Mouse (Mus musculus) adrenal gland, postnatal 0 days (tissue): ENCODE results near the gene Olfr1474. TPM values are rescaled to one million over a fixed set of nuclear protein-coding genes. Genes with fewer than 3 reads are reported as not detected.

ENCODE experiments used
- polyA plus RNA-seq: library from polyadenylated mRNA; unstranded; fragments of >200 nt; fragmentation: Nextera tagmentation; extraction: Ambion mirVana; gene quantifications from 2 replicates; pipeline ENCODE4 v1.2.1, GENCODE M21; 2015

Gene Olfr1474
- not detected in 2 replicates for polyA plus RNA-seq

DNA sequence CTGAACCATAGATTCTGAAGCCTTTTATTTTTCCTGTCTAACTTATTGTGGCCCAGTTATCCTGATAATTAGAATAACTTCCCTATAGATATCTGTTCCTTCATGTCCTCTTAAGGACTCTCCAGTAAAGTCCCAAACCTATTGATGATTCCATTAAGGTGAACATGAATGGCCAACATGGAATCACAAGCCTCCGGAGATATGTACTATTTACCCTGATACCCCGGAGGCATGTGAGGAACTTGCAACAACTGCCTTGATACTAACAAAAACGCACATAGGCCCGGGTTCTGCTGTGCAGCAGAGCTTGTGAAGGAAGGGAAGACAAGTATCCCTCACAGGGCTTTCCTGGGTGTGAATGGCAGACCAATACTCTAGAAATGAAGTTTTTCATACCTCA, at the start of gene Olfr1474:
Gene Olfr1474, plus strand, starts transcription at position 301 of the 400 bp plus-strand sequence.

DNA sequence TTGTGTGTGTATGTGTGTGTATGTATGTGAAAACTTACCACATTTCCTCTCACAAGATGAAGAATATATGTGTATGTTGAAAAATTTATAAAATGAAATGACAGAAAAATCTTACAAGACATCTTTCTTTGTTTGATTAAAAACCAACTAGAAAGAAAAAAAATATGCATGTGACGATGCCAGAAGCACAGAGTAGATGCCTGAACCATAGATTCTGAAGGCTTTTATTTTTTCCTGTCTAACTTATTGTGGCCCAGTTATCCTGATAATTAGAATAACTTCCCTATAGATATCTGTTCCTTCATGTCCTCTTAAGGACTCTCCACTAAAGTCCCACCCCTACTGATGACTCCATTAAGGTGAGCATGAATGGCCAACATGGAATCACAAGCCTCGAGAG, 26.3 kb upstream of the Olfr1474 start, which contains the start of gene Olfr1471:
Gene Olfr1471, plus strand, starts transcription at position 301 of the 400 bp plus-strand sequence.

DNA sequence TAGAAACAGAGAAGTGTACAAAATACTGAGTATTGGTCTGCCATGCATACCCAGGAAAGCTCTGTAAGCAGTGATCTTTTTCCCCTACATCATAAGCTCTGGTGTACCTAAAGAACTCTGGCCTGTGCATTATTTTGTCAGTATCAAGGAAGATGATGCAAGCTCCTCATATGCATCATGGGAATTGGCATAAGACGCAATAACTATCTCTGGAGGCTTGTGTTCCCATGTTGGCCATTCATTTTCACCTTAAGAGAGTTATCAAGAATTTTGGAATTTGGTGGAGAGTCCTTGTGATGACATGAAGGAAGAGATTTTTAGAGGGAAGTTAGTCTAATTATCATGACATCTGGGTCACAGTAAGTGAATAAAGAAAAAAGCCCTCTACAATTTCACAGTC, 13.4 kb upstream of the Olfr1474 start, which contains the start of gene Olfr1472:
Gene Olfr1472, minus strand, starts transcription at position 101 of the 400 bp plus-strand sequence.

DNA sequence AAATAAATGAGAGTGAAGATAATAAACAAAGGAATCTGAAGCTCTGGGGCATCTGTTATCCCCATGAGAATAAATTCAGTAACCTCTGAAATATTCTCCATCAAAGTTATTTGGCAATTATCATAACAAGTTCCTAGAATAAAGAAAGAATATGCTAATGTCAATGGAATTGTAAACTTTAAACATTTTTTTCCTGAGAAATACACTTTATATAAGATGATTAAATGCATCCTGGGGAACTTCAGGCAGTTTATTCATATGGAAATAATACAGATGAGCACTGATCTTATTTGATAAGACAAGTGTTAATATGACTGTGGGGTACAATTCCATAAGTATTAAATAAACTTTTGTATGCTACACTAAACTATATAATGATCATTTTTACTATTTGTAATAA, 10.7 kb downstream of the Olfr1474 start, which contains the start of gene Olfr1475:
Gene Olfr1475, minus strand, starts transcription at position 101 of the 400 bp plus-strand sequence.

DNA sequence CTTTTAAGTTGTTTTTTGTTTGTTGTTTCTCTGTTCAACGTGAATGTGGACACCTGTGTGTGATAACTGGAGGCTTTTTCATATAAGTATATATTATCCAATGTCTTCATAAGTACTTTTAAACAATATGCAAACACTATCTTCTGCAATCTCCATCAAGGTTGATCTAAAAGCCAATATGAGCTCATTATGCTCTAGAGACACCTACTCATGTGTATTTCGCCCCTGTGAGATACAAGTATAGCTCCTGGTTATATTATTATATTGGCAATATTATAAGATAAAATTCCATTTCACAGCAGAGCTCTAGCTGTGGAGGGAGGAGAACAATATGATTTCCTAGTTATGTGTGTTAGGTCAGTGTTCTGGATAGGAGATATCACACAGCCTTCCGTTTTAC, 30.9 kb downstream of the Olfr1474 start, which contains the start of gene Olfr1477:
Gene Olfr1477, plus strand, starts transcription at position 301 of the 400 bp plus-strand sequence.

Other genes with a start within 250 kb of the Olfr1474 start
- gene Olfr1463, start 238.2 kb upstream of the Olfr1474 start, polyA plus RNA-seq: not detected in 2 replicates
- not detected in 2 replicates for gene Olfr1465, start 154.0 kb upstream of the Olfr1474 start, polyA plus RNA-seq
- gene Olfr1466, start 130.7 kb upstream of the Olfr1474 start, polyA plus RNA-seq: not detected in 2 replicates
- not detected in 2 replicates for gene Olfr1467, start 107.3 kb upstream of the Olfr1474 start, polyA plus RNA-seq
- not detected in 2 replicates for gene Olfr1469, start 61.7 kb upstream of the Olfr1474 start, polyA plus RNA-seq
- not detected in 2 replicates for gene Olfr1471, start 26.2 kb upstream of the Olfr1474 start, polyA plus RNA-seq
- not detected in 2 replicates for gene Olfr1472, start 13.5 kb upstream of the Olfr1474 start, polyA plus RNA-seq
- gene Olfr1475, start 10.6 kb downstream of the Olfr1474 start, polyA plus RNA-seq: not detected in 2 replicates
- not detected in 2 replicates for gene Olfr1477, start 31.0 kb downstream of the Olfr1474 start, polyA plus RNA-seq
- not detected in 2 replicates for gene Olfr1480, start 58.3 kb downstream of the Olfr1474 start, polyA plus RNA-seq
- not detected in 2 replicates for gene Olfr1484, start 113.9 kb downstream of the Olfr1474 start, polyA plus RNA-seq
- gene Olfr1487, start 147.8 kb downstream of the Olfr1474 start, polyA plus RNA-seq: not detected in 2 replicates
- not detected in 2 replicates for gene Olfr1489, start 162.1 kb downstream of the Olfr1474 start, polyA plus RNA-seq
- gene Olfr1490, start 181.5 kb downstream of the Olfr1474 start, polyA plus RNA-seq: not detected in 2 replicates
- gene Olfr1491, start 227.7 kb downstream of the Olfr1474 start, polyA plus RNA-seq: not detected in 2 replicates